Mouse (Mus musculus) ES-Bruce4 (cell line): Measurements from ENCODE around the gene Gm3336.

Experiments
- CTCF ChIP-seq: IDR thresholded peaks from one replicate; pipeline ENCODE4 v1.8.1; 2011; ENCODE audit warnings: low read depth, low read length
- EP300 ChIP-seq: IDR thresholded peaks from 2 replicates; pipeline ENCODE4 v1.6.1; 2011; ENCODE audit warnings: low read depth, low read length; ENCODE audit not compliant: insufficient read depth
- POLR2A ChIP-seq: IDR thresholded peaks from one replicate; pipeline ENCODE4 v1.8.1; 2011; ENCODE audit warnings: low read length; ENCODE audit not compliant: insufficient read depth

DNA sequence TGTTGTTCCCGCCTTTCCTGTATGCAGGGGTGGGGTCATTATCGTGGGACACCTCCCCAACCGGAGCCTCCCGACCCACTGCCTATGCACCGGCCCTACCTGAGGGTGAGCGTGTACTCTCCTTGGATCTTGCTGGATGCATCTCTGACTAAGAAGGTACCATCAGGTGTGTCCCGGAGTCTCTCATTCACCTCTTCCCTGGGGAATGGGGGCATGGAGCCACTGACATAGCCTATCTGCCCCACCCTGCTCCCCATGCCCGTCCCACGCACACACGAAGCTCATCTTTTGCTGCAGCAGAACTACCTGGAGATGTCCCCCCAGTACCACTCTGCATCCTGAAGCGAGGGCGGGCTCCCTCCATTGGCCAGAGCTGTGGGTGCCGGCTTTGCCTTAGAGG lies 52.4 kb downstream of the Gm3336 start:
- TF ChIP-seq CTCF (no peak), EP300 (no peak), POLR2A (no peak)
